Mouse (Mus musculus) neural tube, embryonic 14.5 days (tissue): ENCODE measurements around the gene Gm6803. TPM values are rescaled to one million over a fixed set of nuclear protein-coding genes. Genes with fewer than 3 reads are reported as not detected.
"Not testable (repeated sequence)": the region's sequence is repeated elsewhere in the genome, so short reads cannot be mapped to it uniquely, and the experiment has no call there.

ENCODE experiments used
- ATAC-seq: fragments of 200-750 bp; cut with Nextera tagmentation; 2 replicates; pipeline ENCODE4 v1.8.0; 2017; ENCODE audit warnings: low read depth, mild to moderate bottlenecking, moderate TSS enrichment, moderate library complexity
- H3K27ac ChIP-seq: fragments of 300-500 bp; sonication (generic); 2 replicates; pipeline ENCODE4 v1.5.1; 2014; ENCODE audit warnings: low read depth, mild to moderate bottlenecking, control low read depth, low read length, moderate library complexity, mixed read lengths
- H3K27me3 ChIP-seq: fragments of 300-500 bp; sonication (generic); 2 replicates; pipeline ENCODE4 v1.6.1; 2014; ENCODE audit warnings: low read length; ENCODE audit not compliant: control insufficient read depth, insufficient read depth
- H3K36me3 ChIP-seq: fragments of 300-500 bp; sonication (generic); 2 replicates; pipeline ENCODE4 v1.6.1; 2014; ENCODE audit warnings: low read length, mixed read lengths; ENCODE audit not compliant: control insufficient read depth, insufficient read depth
- H3K4me1 ChIP-seq: fragments of 300-500 bp; sonication (generic); 2 replicates; pipeline ENCODE4 v1.6.1; 2014; ENCODE audit warnings: low read length; ENCODE audit not compliant: control insufficient read depth, insufficient read depth
- H3K4me2 ChIP-seq: fragments of 300-500 bp; sonication (generic); 2 replicates; pipeline ENCODE4 v1.6.1; 2014; ENCODE audit warnings: mild to moderate bottlenecking, low read depth, low read length, control low read depth
- H3K4me3 ChIP-seq: fragments of 300-500 bp; sonication (generic); 2 replicates; pipeline ENCODE4 v1.5.1; 2014; ENCODE audit warnings: low read depth, low read length, control low read depth, mixed read lengths
- H3K9ac ChIP-seq: fragments of 300-500 bp; sonication (generic); replicated peaks from 2 replicates; pipeline ENCODE4 v1.6.1; 2014; ENCODE audit warnings: low read depth, mild to moderate bottlenecking, control low read depth, low read length, mixed read lengths
- H3K9me3 ChIP-seq: fragments of 300-500 bp; sonication (generic); 2 replicates; pipeline ENCODE4 v1.6.1; 2016; ENCODE audit warnings: low read length; ENCODE audit not compliant: control insufficient read depth
- WGBS: fragments of 180-500 bp; shearing (Covaris S2); extraction: QIAGEN DNeasy Blood & Tissue Kit; methylation state at CpG from one replicate; pipeline ENCODE4 v1.1.7; 2014; 5-methylcytosine and 5-hydroxymethylcytosine counted together
- polyA plus RNA-seq: library from polyadenylated mRNA; unstranded; fragments of >200 nt; fragmentation: Nextera tagmentation; extraction: Ambion mirVana; gene quantifications from 2 replicates; pipeline ENCODE4 v1.2.1, GENCODE M21; 2014

Gm6803 gene
- polyA plus RNA-seq, result not detected in 2 replicates

- ATAC-seq, H3K9me3 ChIP-seq, H3K4me2 ChIP-seq, H3K27me3 ChIP-seq, H3K4me1 ChIP-seq, H3K36me3 ChIP-seq, H3K9ac ChIP-seq, H3K4me3 ChIP-seq, H3K27ac ChIP-seq: not testable (repeated sequence)
- 79% methylated on average over 1 of the region's 2 CpGs for WGBS
Observed at GRCm38 (mm10) chr12:88018671-88019070, at the start of gene Gm6803. Gm6803 (minus strand) TSS chr12:88018771.

- H3K9me3 ChIP-seq, H3K36me3 ChIP-seq, H3K9ac ChIP-seq, H3K27me3 ChIP-seq, H3K4me3 ChIP-seq, H3K27ac ChIP-seq, H3K4me2 ChIP-seq, ATAC-seq, H3K4me1 ChIP-seq: not testable (repeated sequence)
- 84% methylated on average over 1 of the region's 1 CpGs for WGBS
Observed at GRCm38 (mm10) chr12:88045226-88045625, 26.7 kb upstream of the Gm6803 start.

GRCm38 (mm10) chr12:88039703-88040102 is 21.1 kb upstream of the Gm6803 start:
- H3K4me1 ChIP-seq, H3K36me3 ChIP-seq, H3K9ac ChIP-seq, ATAC-seq, H3K9me3 ChIP-seq, H3K4me3 ChIP-seq, H3K27me3 ChIP-seq, H3K4me2 ChIP-seq, H3K27ac ChIP-seq: not testable (repeated sequence)
- 81% methylated on average over 1 of the region's 1 CpGs for WGBS

GRCm38 (mm10) chr12:88039062-88039461 is 20.5 kb upstream of the Gm6803 start:
- not testable (repeated sequence) for H3K27ac ChIP-seq, H3K4me2 ChIP-seq, ATAC-seq, H3K36me3 ChIP-seq, H3K9ac ChIP-seq, H3K4me1 ChIP-seq, H3K27me3 ChIP-seq, H3K9me3 ChIP-seq, H3K4me3 ChIP-seq

- H3K36me3 ChIP-seq, H3K4me2 ChIP-seq, H3K27me3 ChIP-seq, H3K9ac ChIP-seq, H3K27ac ChIP-seq, H3K4me1 ChIP-seq, H3K9me3 ChIP-seq, H3K4me3 ChIP-seq, ATAC-seq: not testable (repeated sequence)
- 92% methylated on average over 5 of the region's 5 CpGs for WGBS
Observed at GRCm38 (mm10) chr12:88032250-88032649, 13.7 kb upstream of the Gm6803 start.

- not testable (repeated sequence) for H3K27me3 ChIP-seq, H3K27ac ChIP-seq, H3K4me1 ChIP-seq, ATAC-seq, H3K9me3 ChIP-seq, H3K9ac ChIP-seq, H3K36me3 ChIP-seq, H3K4me2 ChIP-seq, H3K4me3 ChIP-seq
- WGBS, result 75% methylated on average over 1 of the region's 1 CpGs
Observed at GRCm38 (mm10) chr12:88026704-88027103, 8.1 kb upstream of the Gm6803 start, which contains the start of gene Gm2056. Gm2056 (plus strand) TSS chr12:88027004.

GRCm38 (mm10) chr12:88011548-88011947 is 7.0 kb downstream of the Gm6803 start, which contains the start of gene Gm2075:
Gm2075 (plus strand) TSS chr12:88011848.
- H3K4me2 ChIP-seq, H3K4me1 ChIP-seq, H3K9ac ChIP-seq, H3K36me3 ChIP-seq, H3K9me3 ChIP-seq, H3K27ac ChIP-seq, H3K27me3 ChIP-seq, H3K4me3 ChIP-seq, ATAC-seq: not testable (repeated sequence)
- no CpG with 5 or more reads among the region's 1 CpGs for WGBS

GRCm38 (mm10) chr12:88004118-88004517 is 14.5 kb downstream of the Gm6803 start:
- H3K9me3 ChIP-seq, H3K4me3 ChIP-seq, H3K27ac ChIP-seq, H3K27me3 ChIP-seq, H3K9ac ChIP-seq, H3K4me1 ChIP-seq, H3K36me3 ChIP-seq, H3K4me2 ChIP-seq, ATAC-seq: not testable (repeated sequence)
- WGBS, result 78% methylated on average over 3 of the region's 3 CpGs

GRCm38 (mm10) chr12:87984000-87984399 is 34.6 kb downstream of the Gm6803 start:
- not testable (repeated sequence) for H3K27me3 ChIP-seq, H3K9ac ChIP-seq, H3K36me3 ChIP-seq, H3K4me3 ChIP-seq, H3K4me2 ChIP-seq, H3K27ac ChIP-seq, ATAC-seq, H3K9me3 ChIP-seq, H3K4me1 ChIP-seq
